Mouse (Mus musculus): Measurements from ENCODE around the gene Gatd1. TPM values are rescaled to one million over a fixed set of nuclear protein-coding genes. Genes with fewer than 3 reads are reported as not detected.

The Gatd1 gene
- 29.3 and 32.7 TPM in 2 replicates for polyA plus RNA-seq (2015; fragmentation: Nextera tagmentation; extraction: Ambion mirVana)

DNA sequence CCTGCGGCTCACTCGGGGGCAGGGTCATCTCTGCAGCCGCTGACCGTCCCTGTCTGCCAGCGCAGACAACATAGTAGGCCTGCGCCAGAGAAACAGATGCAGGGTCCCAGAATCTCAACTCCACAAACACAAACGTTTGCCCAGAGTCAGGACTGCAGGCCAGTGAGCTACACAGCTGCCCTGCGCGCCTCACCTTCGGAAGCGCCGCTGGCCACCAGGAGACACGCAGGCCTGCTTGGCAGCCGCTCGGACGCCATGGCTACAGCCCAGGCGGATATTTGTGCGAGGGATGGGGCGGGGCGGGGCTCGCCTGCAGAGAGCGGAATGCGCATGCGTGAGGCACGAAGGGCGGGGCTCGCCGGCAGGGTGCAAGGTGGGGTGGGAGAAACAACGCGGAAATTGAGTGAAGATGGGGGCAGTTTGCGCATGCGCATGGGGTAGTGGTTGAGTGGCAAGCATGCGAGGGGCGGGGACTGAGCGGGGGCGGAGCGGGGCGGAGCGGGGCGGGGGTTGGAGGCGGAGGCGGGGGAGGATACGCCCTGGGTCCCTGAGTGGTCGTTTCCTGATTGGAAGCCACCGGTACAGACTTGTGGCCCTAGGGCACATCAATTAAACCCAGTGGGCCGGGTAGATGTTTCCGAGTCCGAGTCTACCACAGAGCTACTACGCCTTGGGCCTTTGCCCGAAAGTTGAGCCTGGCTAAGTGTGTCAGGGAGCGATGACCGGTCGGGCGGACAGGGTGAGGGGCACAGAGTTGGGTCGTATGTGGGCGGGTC, at the start of gene Gatd1:
Gatd1 (minus strand) TSS at position 328 of the 776 bp plus-strand sequence.

DNA sequence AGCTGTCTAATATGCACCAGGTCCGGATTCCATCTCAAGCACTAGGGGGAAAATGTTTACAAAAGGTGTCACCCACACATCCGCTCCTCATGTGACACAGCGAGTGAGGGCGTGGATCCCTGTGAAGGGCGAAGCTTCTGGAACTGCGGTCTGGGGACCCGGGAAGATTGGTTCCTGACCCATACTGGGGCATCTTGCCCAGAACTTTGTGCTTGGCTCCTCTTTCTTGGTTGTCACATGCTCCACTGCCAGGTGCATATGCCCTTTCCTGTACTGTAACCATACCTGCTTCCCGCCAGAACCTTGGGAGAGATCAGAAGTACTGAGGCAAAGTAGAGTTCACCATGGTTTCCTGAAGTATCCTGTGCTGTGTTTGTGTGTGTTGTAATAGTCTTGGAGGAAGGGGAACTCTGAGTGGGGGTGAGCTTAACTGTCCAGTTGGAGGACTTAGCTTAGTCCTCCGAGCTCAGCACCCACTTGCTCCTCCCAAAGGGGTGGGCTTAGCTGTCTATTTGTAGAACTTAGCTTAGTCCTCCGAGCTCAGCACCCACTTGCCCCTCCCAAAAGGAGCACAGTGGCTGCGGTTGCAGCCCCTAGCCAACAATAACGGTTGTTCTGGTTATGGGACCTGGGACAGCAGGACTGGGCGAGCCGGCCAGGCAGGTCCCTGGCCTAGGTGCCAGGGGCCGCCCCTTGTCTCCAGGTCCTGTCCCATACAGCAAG, 46.6 kb upstream of the Gatd1 start, which contains the start of gene Cracr2b:
Cracr2b (plus strand) TSS at position 704 of the 723 bp plus-strand sequence.

GRCm38 (mm10) chr7:141454967-141455551, 41.1 kb upstream of the Gatd1 start, which contains the start of gene Pnpla2:
Gene Pnpla2, plus strand, starts transcription at chr7:141455198.

DNA sequence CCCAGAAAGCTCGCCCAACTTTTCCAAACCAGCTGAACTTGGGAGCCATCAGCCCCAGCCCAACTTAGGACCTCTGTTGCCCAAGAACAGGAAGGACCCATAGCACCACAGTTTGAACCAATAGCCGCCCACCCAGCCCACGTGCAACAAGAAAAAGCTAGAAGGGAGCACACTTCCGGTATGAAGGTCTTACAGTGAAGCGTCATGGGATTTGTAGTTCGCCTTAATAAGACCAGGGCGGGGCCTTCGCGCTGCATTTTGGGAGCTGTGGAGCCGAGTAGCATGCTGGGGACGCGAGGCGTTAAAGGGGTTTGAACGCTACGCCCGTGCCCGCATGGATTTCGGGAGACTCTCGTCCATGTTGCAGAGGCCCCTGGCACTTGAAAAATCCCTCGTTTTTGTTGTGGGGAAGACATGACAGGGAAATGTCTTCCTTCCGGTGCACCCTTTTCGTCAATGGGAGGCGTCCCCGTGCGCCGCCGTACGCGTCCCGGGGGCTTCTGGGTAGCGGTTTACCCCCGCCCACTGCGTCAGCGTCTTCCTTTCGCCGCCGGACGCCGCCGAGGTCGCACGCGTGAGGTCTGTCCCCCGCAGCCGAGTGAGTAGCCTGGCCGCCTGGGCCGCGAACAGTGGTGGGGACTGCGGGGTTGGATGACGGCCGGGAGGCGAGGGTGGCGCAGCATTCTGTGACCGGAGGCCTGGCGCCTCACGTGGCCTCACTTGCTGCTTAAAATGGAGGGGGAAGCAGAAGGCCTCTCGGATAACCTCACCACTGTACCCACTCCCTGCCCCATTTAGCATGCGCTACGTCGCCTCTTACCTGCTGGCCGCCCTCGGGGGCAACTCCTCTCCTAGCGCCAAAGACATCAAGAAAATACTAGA, 33.4 kb upstream of the Gatd1 start, which contains the start of gene Rplp2:
Rplp2 (plus strand) TSS at position 261 of the 882 bp plus-strand sequence.

DNA sequence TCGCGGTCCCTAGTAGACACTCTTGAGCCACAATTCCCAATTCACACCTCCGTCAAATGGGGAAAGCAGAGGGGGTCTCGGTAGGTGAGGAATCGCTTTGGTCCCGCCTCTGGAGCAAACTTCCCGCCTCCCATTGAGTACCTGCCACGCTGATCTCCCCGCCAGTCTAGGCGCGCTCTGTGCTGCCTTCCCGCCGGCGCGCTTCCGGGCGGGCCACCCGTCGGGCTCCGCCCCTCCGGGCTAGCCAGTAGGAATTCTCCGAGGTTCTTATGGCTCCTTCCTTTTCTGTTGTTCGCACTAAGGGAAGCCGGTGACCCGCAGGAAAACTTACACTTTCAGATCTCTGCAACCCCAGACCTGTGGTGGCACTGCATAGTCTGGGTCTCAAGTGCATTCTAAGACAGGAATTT, 29.9 kb upstream of the Gatd1 start, which contains the start of gene Pidd1:
Pidd1 (minus strand) TSS at position 198 of the 410 bp plus-strand sequence.

DNA sequence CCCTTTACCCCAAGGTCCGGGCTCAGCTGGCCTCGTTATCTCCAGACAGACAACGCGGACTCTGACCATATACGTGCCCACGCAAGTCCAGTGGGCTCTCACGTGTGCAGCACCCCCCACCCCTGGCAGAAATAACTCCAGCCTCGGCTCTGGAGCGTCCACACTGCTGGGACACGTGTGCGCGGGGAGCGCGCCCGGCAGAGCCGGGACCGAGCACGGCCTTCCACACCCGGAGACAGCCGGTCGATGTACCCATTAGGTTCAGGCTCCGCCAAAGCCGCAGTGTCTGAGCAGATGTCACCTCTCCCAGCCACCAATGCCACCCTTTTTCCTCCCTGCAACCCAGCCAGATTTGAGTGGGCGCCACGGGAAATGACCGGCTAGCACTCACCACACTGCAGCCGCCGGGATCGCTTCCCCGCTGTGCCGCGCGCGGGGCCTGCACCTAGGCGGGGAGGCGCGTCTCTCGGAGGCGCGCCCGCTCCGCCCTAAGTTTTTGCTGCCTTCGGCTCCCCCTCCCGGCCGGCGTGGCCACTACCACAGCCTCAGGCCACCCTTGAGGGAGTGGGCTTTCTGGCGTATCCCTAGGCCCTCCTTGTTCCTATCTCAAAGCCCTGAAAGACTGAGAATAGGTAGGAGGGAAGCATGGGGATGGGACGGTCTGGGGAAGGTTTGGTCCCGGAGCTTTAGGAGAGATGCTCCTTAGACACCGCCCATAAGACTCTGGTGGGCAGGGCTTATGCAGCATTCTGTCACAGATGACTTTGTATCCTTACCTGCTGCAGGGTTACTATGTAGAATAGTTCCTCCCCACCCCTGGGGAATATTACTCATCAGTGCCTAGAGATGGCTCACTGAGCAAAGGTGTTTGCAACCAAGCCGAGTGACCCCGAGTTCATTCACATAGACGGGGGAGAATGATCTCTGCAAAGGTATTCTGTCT, 23.5 kb upstream of the Gatd1 start, which contains the start of gene Slc25a22:
Slc25a22 (minus strand) TSS at position 715 of the 943 bp plus-strand sequence.

GRCm38 (mm10) chr7:141429310-141429709, 15.4 kb upstream of the Gatd1 start, which contains the start of gene Cend1:
Gene Cend1, minus strand, starts transcription at chr7:141429491.

DNA sequence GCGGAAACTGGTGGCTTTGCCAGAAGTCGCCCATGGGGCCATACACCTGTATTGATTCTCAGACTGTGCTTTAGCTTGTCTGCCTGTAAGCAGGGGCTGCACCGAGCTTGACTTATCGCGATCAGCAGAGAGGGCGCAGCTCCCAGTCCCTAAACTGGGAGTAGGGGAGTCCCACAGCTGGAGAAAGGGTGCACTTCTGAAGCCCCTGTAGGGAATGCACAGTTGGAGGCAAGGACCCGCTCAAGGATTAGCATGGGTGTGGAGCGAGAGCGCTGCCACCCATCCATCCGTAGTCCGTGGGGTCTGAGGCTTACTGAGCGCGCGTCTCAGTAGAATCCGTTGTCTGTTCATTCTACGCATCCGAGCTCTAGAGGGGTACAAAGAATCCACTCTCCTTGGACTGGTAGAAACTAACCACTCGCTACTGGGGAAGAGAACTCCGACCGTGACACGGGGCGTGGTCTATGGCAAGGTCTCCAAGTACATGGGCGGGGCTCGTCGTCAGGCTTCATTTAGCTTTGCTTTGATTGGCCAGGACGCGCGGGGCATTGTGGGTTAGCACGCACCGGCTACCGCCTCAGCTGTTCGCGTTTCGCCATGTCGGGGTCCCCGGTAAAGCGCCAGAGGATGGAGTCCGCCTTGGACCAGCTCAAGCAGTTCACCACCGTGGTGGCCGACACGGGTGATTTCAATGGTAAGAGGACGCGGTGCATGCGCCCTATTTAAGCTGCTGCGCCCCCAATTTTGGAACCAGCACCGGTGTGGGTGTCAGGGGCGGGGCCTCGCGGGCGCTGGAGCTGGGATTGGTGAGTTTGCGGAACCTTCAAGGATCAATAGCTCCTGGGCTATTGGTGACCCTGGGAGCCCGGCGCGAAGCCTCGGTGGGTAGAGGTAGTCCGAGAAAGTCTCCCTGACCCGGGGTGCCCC, 22.0 kb downstream of the Gatd1 start, which contains the start of gene Taldo1:
Taldo1 (plus strand) TSS at position 575 of the 927 bp plus-strand sequence.

Other genes with a start within 250 kb of the Gatd1 start
- gene Rnh1, start 241.3 kb downstream of the Gatd1 start, polyA plus RNA-seq (2015; fragmentation: Nextera tagmentation; extraction: Ambion mirVana) = 194 and 223 TPM in 2 replicates
- gene Hras, start 220.1 kb downstream of the Gatd1 start, polyA plus RNA-seq (2015; fragmentation: Nextera tagmentation; extraction: Ambion mirVana) = 116 and 122 TPM in 2 replicates
- 2.4 and 3.4 TPM in 2 replicates for gene Lrrc56, start 220.0 kb downstream of the Gatd1 start, polyA plus RNA-seq (2015; fragmentation: Nextera tagmentation; extraction: Ambion mirVana)
- 1.4 and 1.7 TPM in 2 replicates for gene Lmntd2, start 200.1 kb downstream of the Gatd1 start, polyA plus RNA-seq (2015; fragmentation: Nextera tagmentation; extraction: Ambion mirVana)
- 72.5 and 76.7 TPM in 2 replicates for gene Rassf7, start 198.3 kb downstream of the Gatd1 start, polyA plus RNA-seq (2015; fragmentation: Nextera tagmentation; extraction: Ambion mirVana)
- 27.5 and 28.3 TPM in 2 replicates for gene Phrf1, start 185.4 kb downstream of the Gatd1 start, polyA plus RNA-seq (2015; fragmentation: Nextera tagmentation; extraction: Ambion mirVana)
- gene Irf7, start 147.7 kb downstream of the Gatd1 start, polyA plus RNA-seq (2015; fragmentation: Nextera tagmentation; extraction: Ambion mirVana) = 11.5 and 15.7 TPM in 2 replicates
- gene Cdhr5, start 137.3 kb downstream of the Gatd1 start, polyA plus RNA-seq (2015; fragmentation: Nextera tagmentation; extraction: Ambion mirVana) = 0.06 TPM in 1 of 2 replicates, not detected in the other
- 3.3 and 5.1 TPM in 2 replicates for gene Sct, start 135.0 kb downstream of the Gatd1 start, polyA plus RNA-seq (2015; fragmentation: Nextera tagmentation; extraction: Ambion mirVana)
- gene Drd4, start 122.1 kb downstream of the Gatd1 start, polyA plus RNA-seq (2015; fragmentation: Nextera tagmentation; extraction: Ambion mirVana) = 0.31 and 0.36 TPM in 2 replicates
- 30.4 and 32.7 TPM in 2 replicates for gene Deaf1, start 86.4 kb downstream of the Gatd1 start, polyA plus RNA-seq (2015; fragmentation: Nextera tagmentation; extraction: Ambion mirVana)
- 22.8 and 26.0 TPM in 2 replicates for gene Tmem80, start 86.4 kb downstream of the Gatd1 start, polyA plus RNA-seq (2015; fragmentation: Nextera tagmentation; extraction: Ambion mirVana)
- 31.7 and 35.1 TPM in 2 replicates for gene Eps8l2, start 75.3 kb downstream of the Gatd1 start, polyA plus RNA-seq (2015; fragmentation: Nextera tagmentation; extraction: Ambion mirVana)
- 316 and 327 TPM in 2 replicates for gene Taldo1, start 21.9 kb downstream of the Gatd1 start, polyA plus RNA-seq (2015; fragmentation: Nextera tagmentation; extraction: Ambion mirVana)
- gene Cend1, start 15.4 kb upstream of the Gatd1 start, polyA plus RNA-seq (2015; fragmentation: Nextera tagmentation; extraction: Ambion mirVana) = 1.6 and 2.1 TPM in 2 replicates
- 12.2 and 14.8 TPM in 2 replicates for gene Slc25a22, start 23.8 kb upstream of the Gatd1 start, polyA plus RNA-seq (2015; fragmentation: Nextera tagmentation; extraction: Ambion mirVana)
- 2.6 and 3.3 TPM in 2 replicates for gene Pidd1, start 29.9 kb upstream of the Gatd1 start, polyA plus RNA-seq (2015; fragmentation: Nextera tagmentation; extraction: Ambion mirVana)
- 916 and 931 TPM in 2 replicates for gene Rplp2, start 33.2 kb upstream of the Gatd1 start, polyA plus RNA-seq (2015; fragmentation: Nextera tagmentation; extraction: Ambion mirVana)
- gene Pnpla2, start 41.1 kb upstream of the Gatd1 start, polyA plus RNA-seq (2015; fragmentation: Nextera tagmentation; extraction: Ambion mirVana) = 57.6 and 61.7 TPM in 2 replicates
- 9.8 and 10.0 TPM in 2 replicates for gene Cracr2b, start 47.0 kb upstream of the Gatd1 start, polyA plus RNA-seq (2015; fragmentation: Nextera tagmentation; extraction: Ambion mirVana)
- gene Cd151, start 53.3 kb upstream of the Gatd1 start, polyA plus RNA-seq (2015; fragmentation: Nextera tagmentation; extraction: Ambion mirVana) = 36.5 and 40.4 TPM in 2 replicates
- 49.9 and 56.6 TPM in 2 replicates for gene Polr2l, start 61.0 kb upstream of the Gatd1 start, polyA plus RNA-seq (2015; fragmentation: Nextera tagmentation; extraction: Ambion mirVana)
- 120 and 142 TPM in 2 replicates for gene Tspan4, start 61.1 kb upstream of the Gatd1 start, polyA plus RNA-seq (2015; fragmentation: Nextera tagmentation; extraction: Ambion mirVana)
- gene Chid1, start 125.7 kb upstream of the Gatd1 start, polyA plus RNA-seq (2015; fragmentation: Nextera tagmentation; extraction: Ambion mirVana) = 20.8 and 21.2 TPM in 2 replicates
- 49.7 and 53.0 TPM in 2 replicates for gene Ap2a2, start 148.0 kb upstream of the Gatd1 start, polyA plus RNA-seq (2015; fragmentation: Nextera tagmentation; extraction: Ambion mirVana)
- 0.12 and 0.13 TPM in 2 replicates for gene Muc6, start 241.2 kb upstream of the Gatd1 start, polyA plus RNA-seq (2015; fragmentation: Nextera tagmentation; extraction: Ambion mirVana)